Mouse (Mus musculus): ENCODE data around the gene Trpc4ap.
"Not testable (repeated sequence)": the region's sequence is repeated elsewhere in the genome, so short reads cannot be mapped to it uniquely, and the experiment has no call there.

Gene Trpc4ap

DNA sequence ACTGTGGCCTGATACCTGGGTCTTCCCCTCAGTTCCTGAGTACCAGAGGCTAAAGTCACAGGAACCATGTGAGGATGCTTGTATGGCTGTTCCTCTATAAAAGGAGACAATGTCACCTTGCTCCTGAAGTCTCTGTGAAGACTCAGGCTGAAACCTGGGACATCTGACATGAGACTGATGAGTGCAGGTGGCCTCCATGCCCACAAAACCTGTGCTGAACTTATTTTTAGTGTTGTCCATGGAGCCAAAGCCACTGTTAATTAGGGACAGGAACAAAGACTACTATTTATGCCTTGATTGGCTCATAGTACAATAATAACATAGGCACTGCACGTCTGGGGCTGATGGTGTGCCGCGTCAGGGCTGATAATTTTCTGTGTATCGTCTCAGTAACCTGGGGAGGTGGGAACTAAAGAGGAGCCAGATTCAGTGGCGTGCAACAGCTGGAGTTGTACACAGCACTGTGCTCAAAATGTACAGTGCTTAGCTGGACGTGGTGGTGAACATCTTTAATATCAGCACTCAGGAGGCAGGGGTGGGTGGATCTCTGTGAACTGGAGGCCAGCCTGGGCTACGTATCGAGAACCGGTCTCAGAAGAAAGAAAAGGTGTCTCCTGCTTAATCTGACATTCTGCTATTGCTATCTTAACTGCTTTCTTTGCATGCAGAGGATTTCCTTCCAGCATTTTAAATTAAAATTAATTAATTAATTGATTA, 80.2 kb downstream of the Trpc4ap start:
- no peak for DNase-seq (ENCODE audit: low spot score in 2 of 2)

DNA sequence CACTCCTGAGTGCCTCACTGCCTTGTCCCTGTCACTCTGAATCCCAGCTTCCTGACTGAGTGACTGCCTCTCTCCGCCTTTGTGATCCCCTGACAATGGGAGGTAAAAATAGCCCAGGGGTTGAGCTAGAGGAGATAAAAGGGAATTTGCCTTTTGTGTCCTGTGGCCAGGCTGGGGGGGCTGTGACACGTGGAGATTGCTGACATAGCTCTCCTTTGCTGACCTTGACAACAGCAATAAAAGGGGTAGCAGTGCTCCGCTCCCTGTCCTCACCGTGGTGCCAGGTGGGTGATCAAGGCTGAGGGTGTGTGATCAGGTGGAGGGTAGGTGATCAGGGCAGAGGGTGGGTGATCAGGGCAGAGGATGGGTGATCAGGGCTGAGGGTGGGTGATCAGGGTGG, 81.2 kb downstream of the Trpc4ap start, which contains the start of gene Myh7b:
TSS of gene Myh7b (plus strand) at position 235 of the 400 bp plus-strand sequence.
- no peak for DNase-seq (ENCODE audit: low spot score in 2 of 2)

DNA sequence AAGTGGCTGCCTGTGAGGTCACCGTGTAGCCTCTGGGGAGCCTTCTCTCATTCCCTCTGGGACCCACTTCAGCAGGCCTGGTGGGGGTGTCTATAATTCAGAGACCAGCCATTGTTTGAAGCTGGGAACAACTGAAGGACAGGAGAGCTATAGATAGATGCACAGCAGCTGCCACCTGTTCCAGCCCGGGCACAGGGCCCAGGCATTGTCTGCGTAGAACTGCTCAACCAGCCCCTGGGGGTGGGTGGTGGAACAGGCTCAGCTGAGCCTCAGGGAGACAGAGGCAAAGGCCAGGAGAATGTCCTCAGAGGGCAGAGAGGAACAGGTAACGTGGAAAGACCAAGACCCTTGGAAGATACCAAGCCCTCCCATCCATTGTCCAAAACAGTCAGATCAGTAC, 85.8 kb downstream of the Trpc4ap start:
- no peak for DNase-seq (ENCODE audit: low spot score in 2 of 2)

DNA sequence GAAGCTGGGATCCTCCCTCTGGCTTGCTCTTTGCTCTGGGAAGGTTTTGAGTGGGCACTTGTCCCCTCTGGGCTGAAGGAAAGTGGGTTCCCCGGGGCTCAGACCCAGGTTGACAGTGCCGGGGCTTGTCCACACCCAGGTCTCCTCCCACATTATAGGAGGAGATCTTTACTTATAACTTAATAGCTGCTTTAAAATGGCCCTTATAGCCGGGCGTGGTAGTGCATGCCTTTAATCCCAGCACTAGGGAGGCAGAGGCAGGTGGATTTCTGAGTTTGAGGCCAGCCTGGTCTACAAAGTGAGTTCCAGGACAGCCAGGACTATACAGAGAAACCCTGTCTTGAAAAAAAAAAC, 87.0 kb downstream of the Trpc4ap start:
- not testable (repeated sequence) for DNase-seq (ENCODE audit: low spot score in 2 of 2)

DNA sequence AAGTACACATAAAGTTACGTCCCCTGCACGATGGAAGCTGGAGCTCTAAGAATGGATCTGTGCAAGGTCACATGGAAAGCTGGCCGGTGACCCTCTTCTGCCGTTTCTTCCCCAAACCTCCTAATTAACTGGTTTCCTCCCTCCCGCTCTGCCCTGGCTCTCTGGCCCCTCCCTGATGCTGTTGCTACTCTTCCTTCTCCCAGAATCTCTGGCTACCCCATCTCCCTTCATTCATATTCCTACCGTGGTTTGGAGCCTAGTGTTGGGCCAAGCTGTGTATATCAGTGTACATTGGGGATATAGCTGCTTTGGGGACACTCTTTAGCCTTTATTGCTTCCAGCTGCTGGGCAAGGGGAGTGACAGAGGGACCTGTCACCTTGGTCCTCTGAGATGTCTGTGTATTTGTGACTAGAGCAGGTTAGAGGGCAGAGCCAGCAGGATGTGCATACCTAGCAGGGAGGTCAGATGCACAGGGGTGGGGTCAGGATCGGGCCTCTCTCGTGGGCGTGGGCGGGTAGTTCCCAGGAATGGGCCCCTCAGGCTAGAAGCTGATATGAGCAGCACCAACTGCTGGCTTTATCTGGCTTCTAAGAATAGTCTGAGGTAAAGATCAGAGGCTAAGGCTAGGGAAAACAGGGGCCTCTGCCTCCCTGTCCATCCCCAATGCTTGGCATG, 87.5 kb downstream of the Trpc4ap start:
- DNase-seq (ENCODE audit: low spot score in 2 of 2), result no peak

DNA sequence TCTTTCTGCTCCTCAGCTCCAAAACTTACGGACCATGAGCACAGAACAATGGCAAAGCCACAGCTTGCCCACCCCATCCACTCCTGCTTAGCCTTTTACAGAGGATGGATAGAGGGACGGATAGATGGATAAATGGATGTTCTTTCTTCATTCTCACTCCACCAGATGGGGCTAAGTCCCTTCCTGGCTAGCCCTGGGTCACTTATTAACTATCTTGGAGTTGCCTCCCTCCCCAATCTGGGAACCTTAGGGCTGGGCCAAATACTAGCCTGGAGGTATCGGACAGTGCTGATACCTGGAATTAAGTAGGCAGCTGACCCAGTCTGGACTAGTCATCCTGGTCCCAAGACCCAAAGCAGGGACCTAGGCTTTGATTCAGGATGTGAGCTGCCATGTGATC, 88.5 kb downstream of the Trpc4ap start:
- no peak for DNase-seq (ENCODE audit: low spot score in 2 of 2)

DNA sequence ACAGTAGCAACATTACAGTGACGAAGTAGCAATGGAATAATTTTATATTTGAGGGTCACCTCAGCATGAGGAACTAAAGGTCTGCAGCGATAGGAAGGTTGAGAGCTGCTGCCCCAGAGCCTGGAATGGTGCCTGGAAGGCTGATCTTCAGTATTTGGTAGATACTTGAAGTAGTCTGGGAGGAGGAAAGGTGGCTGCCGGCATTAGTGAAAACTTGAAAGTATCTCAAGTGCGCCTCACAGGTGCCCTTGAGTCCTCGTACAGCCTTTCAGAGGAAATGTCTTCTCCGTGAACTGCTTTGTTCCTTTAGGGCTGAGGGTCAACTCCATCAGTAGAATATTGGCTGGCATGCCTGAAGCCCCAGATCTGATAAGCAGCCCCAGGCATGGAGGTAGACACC, 96.7 kb downstream of the Trpc4ap start:
- DNase-seq (ENCODE audit: low spot score in 2 of 2), result no peak

DNA sequence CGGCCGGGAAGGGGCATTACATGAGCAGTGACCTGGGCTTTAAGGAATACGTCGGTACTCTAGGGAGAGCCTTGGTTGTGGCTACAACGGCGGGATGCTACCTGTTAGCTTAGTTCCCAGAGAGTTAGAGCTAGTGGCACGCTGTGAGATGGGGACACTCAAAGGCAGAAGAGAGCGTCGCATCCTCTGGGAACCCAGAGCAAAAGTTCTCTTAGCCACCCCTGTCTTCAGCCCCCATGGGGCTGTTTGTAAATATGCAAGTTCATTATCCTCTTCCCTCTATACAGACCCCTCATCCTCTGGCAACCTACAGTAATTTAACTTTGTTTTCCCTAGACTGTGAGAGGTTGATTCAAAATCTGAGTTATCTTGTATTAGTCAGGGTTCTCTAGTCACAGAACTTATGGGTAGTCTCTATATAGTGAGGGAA, 99.3 kb downstream of the Trpc4ap start:
- no peak for DNase-seq (ENCODE audit: low spot score in 2 of 2)

DNA sequence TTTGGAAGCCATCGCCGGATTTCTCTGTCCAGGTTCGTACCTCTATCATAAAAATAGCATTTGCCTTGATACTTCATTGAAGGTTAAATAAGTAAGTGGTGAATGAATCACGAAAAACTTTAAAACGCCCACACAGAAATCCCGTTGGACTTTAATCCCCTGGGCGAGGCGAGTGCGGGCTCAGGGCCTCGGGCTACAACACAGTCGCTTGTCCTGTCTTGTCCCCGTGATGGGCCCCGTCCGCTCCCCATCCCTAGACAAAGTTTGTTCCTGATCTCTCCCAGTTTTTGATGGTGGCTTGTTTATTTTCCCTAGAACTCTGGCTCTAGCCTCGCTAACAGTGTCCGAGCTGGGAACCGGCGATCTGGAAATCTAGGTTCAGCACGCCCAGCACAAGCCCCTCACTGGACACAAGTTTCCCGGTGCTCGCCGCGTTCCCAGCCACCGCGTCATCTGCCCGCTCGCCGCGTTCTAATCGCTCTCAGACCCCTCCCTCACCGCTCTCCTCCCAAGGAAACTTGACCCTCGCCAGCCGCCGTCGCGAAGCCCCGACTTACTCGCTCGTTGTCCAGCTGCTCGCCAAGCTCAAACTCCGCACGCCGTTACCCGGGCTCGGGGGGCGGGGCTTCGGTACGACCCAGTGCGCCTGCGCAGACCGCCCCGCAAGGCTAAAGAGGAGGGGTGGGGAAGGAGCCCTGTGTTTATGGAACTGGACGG, 99.9 kb downstream of the Trpc4ap start, which contains the start of gene Gss:
TSS of gene Gss (minus strand) at position 674 of the 717 bp plus-strand sequence.
- peak; percentile 92 to 98 for DNase-seq (ENCODE audit: low spot score in 2 of 2)

DNA sequence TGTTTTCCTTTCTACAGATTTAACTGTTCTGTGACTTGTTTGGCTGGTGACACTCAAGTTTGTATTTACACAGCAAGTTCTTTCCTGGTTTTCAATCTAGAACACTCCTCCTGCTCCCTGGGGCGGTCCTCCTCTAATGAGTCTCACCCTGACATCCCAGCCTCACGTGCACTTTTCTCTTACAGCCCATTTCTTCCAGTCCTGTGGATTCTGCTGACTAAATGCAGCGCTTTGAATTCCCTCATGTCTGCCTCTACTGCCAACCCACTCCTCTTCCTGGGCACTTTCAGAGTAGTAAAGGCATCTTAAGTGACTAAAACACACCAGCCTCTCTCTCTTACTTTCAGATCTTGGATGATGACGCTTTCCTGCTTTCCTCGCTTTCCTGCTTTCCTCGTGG, 100.5 kb downstream of the Trpc4ap start:
- no peak for DNase-seq (ENCODE audit: low spot score in 2 of 2)

DNA sequence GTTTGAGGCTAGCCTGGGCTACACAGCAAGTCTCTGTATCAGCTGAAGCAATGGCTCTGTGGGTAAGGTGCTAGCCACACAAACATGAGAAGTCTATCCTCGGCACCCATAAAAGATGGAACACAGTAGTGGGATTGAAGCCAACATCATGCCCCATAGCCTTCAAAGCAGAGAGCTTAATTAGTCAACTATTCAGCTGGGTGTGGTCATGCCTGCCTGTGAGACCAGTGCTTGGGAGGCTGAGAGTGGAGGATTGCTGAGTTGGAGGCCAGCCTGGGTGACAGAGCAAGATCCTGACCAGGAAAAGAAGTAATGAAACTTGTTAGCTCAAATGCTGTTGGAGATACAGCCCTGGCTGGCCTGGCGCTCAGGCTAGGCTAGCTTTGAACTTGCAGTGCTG, 101.3 kb downstream of the Trpc4ap start:
- DNase-seq (ENCODE audit: low spot score in 2 of 2), result no peak

DNA sequence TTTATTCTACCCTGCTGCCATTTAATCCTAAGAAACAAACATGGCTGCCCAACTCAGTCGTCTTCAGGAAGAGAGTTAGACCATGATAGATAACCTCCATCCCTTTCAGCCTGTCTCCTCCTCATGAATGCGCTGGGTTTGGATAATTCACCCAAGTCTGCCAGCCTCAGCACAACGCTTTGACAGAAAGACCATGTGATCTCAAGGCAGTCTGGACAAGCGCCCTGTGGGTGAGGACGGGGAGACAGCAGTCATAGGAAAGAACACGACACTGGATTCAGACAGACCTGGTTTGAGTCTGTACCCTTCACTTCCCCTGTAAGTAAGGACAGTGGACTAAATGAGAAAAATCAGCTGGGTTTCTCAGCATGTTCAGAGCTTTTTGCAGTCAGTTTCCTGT, 102.7 kb downstream of the Trpc4ap start:
- no peak for DNase-seq (ENCODE audit: low spot score in 2 of 2)

DNA sequence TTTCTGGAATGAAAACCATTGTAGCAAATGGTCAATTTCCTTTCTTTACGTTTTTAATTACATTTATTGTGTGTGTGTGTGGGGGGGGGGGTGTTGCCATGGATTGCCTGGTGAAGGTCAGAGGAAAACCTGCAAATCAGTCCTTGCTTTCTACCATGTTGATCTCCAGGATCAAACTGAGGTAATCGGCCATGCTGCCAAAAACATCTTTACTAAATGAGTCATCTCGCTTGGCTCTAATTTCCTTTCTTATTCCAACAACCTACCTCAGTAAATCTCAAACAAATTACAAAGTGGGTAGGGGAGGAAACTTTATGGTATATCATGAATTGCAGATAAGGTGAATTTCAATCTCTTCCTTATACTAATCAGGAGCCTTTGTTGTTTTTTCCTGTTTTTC, 104.0 kb downstream of the Trpc4ap start:
- DNase-seq (ENCODE audit: low spot score in 2 of 2), result no peak

DNA sequence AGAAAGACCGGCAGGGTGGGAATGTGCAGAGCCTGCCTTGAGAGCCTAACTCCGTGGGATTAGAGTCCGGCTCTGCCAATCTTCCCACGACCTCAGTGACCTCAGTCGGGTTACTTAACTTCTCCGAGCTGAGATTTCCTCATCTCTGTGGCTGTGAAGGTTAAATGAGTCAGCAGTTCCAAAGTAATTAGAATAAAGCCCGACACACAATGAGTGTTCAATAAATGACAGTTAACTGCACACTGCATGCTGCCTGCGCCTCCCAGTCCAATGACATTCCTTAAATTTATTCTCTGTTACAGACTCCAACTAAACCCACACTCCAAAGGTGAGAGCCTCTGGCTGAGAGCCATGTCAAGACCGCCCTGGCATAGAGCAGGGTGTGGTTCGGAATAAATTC, 106.7 kb downstream of the Trpc4ap start:
- DNase-seq (ENCODE audit: low spot score in 2 of 2), result no peak

DNA sequence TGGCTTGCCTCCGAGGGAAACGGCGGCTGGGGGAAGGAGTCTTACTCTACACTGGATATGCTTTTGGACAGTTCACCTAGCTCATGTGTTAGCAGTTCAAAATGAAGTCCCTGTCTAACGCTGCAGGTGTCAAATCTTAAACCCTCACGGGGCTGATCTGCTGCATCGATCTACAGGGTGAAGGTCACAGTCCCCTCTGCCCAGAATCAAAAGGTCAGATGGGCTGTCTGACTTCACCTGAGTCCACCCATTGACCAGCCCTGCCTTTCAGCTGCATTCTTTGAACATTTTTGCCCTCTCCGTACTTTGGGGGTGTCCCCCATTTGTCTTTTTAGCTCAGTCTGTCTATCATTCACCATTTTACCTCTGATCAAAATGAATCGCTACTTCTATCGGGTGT, 107.1 kb downstream of the Trpc4ap start:
- DNase-seq (ENCODE audit: low spot score in 2 of 2), result no peak
